Mouse (Mus musculus): ENCODE data around the gene Sox11. TPM values are rescaled to one million over a fixed set of nuclear protein-coding genes. Genes with fewer than 3 reads are reported as not detected.

Gene Sox11
- 0.04 and 0.07 TPM in 2 replicates for polyA plus RNA-seq (2012; rRNA removed)

DNA sequence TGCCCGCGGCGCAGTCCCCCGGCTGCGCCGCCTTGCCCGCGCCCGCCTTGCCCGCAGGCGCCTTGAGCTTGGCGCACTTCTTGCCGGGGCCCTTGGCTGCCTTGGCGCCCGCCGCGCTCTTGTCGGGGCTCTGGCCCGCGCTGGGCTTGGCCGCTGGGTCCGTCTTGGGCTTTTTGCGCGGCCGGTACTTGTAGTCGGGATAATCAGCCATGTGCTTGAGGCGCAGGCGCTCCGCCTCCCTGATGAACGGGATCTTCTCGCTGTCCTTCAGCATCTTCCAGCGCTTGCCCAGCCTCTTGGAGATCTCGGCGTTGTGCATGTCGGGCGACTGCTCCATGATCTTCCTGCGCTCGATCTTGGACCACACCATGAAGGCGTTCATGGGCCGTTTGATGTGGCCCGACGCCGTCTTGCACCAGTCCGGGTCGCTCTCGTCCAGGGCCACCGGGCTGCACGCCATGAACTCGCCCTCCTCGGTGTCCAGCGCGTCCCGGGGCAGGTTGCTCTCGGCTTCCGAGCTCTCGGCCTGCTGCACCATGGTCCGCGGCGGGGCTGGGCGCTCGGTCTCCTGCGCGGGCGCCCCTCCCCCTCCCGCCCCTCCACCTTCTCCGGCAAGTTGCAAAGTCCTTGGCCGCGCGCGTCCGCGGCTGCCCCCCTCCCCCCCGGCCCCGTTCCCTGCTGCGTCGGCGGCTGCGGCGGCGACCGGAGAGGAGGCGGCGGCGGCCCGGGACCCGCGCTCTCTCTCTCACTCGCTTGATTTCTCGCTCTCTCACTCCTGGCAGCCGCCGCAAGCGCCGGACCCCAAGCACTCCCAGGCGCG, at the start of gene Sox11:
Sox11 (minus strand) TSS at position 704 of the 820 bp plus-strand sequence.
- WGBS: under 1% methylated on average over 89 of the region's 95 CpGs
- no peak for DNase-seq (ENCODE audit: low read depth, low spot score)

DNA sequence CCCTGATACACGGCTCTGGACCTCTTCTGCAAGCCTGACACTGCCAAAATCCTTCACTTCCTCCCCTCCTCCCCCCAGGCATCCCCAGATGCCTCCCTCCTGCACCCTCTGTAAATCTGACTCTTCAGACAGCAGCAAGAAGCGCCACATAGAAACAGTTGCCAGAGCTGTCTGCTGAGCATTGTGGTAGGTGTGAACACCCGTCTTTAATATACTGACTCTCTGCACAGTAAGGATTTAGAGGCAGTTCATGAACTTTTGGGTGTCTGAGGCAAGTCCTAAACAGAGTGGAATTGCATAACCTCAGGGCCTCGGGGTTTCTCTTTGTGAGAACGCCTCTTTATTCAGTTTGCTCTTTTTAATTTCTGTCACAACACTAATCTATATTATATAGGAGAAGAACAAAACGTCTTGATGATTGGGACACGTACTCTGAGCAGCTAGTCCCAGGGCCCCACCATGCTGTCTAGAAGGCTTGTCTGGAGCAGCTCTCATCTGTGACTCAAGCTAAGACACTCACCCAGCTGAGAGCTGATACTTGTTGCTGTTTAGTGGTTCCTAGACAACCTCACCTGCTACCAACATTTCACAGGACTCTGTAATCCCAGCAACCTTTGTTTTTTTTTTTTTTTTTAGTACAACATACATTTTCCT, 49.4 kb upstream of the Sox11 start:
- WGBS: 62% methylated on average over 7 of the region's 7 CpGs
- DNase-seq (ENCODE audit: low read depth, low spot score): no peak

DNA sequence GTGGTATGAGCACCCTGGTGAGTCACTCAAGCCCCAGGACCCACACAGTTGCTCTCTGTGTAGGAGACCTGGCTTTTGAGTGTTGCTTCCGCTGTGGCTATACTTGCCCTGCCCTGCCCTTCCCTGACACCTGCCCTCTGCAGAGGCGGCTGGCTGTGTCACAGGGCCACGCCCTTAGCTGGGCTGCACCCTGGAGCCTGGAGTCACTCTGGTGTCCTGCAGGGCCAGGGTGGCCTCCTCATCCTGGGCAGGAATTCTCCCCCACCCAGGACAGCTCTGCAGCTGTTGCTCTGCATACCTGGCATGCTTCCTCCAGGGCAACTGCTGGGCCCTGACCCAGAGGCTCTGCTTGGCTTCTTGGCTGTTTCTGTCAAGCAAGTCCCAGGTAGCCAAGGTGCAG, 48.1 kb upstream of the Sox11 start:
- DNase-seq (ENCODE audit: low read depth, low spot score): peak; percentile 2
- 29% methylated on average over 3 of the region's 3 CpGs for whole genome bisulfite sequencing

DNA sequence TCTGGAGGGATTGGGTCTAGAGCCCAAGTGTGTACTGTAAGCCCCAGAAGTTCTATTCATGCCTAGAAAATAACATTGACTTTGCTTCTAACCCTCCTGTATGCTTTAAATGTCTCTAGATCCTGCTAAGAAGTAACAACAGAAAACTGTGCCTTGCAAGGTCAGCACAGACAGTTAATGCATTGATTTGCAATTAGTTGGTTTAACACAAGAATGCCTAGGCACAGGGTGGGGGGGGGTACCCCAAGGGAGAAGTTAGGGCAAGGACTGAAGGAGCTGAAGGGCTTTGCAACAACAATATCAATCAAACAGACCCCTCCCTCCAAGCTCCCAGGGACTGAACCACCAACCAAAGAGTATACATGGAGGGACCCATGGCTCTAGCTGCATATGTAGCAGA, 47.1 kb upstream of the Sox11 start:
- DNase-seq (ENCODE audit: low read depth, low spot score): no peak

DNA sequence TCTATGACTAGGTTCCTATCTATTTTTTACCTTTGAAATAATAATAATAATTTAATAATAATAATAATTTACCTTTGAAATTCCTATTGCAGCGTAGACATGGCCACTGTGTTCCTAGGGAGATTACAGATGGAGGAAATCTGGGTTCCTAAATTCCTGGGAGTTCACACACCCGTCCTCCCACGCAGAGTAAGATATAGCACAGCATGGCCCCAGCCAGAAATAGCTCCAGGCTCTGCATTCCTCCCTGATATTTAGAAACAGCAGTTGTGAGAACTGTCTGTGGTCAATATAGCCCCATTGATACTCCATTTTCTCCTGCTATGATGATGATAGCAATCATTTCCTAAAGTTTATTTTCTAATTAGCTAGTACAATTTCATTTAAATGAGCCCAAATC, 30.1 kb upstream of the Sox11 start:
- no peak for DNase-seq (ENCODE audit: low read depth, low spot score)
- WGBS: 69% methylated on average over 3 of the region's 3 CpGs

DNA sequence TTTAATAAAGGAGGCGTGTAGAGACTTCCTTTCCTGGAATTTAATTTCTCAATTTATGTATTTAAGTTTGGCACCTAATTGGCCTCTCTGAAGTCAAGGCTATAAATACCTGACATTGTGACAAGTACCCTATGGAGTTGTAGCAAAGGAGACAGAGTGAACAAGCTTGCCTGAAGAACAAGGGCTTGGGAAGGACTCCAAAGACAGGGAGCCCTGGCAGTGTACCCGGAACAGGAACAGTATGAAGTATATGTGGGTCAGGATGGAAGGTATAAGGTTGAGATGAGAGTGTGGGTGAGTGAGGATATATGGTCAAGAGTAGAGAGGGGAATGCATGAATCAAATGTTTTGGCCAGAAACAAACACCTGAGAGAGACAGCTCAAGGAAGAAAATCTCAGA, 28.4 kb upstream of the Sox11 start:
- WGBS: 61% methylated on average over 2 of the region's 2 CpGs
- no peak for DNase-seq (ENCODE audit: low read depth, low spot score)

DNA sequence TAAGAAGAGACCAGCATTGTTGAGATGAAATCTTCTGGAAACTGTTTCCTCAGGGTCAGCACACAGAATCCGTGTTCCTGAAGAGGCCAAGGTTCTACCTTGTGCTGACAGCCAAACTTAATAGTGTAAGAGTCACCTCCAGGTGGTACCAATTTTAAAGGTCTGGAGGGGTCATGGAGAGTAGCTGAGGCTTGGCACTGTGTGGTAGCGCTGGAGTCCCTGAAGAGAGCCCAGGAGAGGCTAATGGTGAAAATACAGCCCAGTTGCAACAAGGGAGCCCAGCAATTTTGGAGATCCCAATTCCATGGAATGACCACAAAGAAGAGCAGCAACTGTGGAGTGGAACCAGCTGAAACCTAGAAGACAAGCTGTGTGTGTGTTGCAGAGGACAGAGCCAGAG, 25.1 kb upstream of the Sox11 start:
- WGBS: 89% methylated on average over 2 of the region's 2 CpGs
- no peak for DNase-seq (ENCODE audit: low read depth, low spot score)

DNA sequence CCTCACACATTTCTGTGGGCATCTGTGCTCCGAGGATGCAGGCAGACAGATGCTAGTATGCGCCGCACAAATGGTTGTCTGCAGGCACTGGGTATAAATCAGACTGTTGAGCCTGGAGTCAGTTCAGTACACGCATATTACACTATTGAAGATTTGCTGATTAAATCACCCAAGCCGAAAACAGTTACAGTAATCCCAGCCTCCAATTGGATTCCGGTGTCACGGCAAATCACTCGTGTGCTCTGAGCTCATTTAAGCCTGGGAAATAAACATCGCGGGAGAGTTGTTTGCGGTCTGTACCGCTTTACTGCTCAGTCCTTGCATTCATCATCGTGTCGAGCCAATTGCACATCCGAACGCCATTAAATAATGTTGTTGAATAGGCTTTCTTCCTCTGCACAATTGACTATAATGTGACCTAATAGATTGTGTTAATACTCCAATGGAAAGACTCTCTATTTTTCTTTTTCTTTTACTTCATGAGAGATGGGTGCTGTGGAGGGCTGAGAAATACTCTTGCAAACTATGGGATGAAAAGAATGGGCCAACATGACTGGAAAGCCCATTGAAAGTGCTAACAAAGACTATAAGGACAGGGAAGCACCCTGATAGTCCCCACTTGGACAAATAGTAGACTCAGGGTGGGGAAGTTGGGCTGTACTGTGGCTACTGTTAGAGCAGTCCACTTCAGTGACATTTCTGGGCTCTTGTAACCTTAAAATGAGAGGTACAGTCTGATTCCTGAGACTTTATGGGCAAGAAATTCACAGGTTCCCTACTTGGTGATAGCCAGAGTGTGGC, 21.7 kb upstream of the Sox11 start:
- 81% methylated on average over 16 of the region's 16 CpGs for WGBS
- DNase-seq (ENCODE audit: low read depth, low spot score): no peak

DNA sequence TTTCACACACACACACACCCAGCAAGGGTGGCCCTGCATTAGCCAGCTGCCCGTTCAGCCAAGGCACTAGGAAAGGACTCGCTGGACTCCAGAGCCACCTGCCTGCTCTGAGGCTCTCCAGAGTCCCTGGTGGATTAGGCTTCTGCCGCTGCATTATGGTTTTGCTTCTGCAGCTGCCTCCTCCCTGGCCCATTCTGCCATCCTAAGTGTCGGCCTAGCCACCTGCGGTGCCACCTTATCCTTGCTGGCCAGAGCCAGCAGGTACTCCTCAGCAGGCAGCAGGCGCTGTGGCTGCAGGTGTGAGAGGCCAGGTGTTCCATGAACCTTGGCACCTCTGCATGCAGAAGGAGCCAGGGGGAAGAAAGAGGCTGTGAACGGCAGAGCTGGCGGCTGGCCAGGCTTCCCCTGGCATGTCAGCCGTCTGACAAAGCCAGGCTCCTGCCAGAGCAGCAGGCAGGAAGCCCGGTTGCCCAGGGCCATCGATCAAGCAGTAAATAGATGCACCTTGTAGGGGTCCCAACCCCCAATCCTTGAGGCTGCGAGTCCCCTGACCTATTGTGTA, 14.8 kb upstream of the Sox11 start:
- DNase-seq (ENCODE audit: low read depth, low spot score): peak; percentile 3

DNA sequence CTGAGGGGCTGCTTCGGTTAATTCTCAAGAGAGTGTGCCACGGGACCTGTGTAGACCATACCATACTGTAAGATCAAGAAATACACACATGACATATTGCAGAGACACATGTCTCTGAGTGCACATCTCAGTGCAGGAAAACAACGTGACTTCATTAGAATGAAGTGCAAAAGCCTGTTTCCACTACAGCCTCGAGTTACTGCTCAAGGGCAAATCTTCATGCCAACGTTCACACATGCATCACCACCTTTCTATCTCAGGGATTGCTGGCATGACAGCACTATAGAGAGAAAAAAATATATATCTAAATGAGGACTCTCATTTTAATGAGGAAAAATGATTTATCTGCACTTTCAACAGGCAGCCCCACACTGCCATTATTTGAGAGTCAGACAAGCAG, 14.2 kb upstream of the Sox11 start:
- WGBS: 73% methylated on average over 5 of the region's 5 CpGs
- no peak for DNase-seq (ENCODE audit: low read depth, low spot score)

More for the DNA sequence above, 14.8 kb upstream of the Sox11 start:
- WGBS: 16% methylated on average over 12 of the region's 12 CpGs

DNA sequence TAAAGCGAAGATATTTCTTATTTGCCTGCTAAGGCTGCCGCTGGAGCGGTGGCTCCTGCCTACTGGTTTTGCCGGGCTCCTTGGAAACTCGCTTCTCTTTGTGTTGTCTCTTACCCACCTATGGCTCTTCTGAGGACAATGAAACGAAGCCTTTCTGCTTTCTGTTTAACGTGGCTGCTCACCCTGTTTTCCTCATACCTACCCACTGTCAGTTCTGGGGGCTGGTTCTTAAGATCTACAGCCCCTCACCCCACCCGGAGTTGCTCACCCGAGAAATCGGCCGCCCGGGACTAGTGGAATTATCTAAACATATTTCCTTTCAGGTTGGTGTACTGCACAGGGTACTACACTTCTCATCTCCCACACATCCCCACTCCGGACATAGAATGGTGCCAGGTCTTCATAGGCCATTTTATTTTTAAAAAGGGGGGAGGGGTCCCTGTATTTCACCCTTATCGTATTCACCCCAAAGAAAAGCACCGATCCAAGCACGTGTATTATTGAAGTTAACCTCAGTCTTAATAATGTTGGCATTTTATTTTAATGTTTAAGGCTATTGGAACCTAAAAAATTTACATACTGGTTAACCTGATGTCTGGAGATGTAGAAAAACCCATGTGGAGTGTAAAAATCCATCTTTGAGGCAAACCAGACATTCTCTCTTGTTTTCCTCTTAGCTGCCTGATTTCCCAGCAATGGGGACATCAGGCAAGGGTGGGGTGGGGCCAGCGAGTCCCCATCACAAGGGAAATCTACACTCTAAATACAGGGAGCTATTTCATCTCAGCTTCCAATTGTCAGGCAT, 1.4 kb upstream of the Sox11 start:
- DNase-seq (ENCODE audit: low read depth, low spot score): no peak
- WGBS: 27% methylated on average over 17 of the region's 17 CpGs

DNA sequence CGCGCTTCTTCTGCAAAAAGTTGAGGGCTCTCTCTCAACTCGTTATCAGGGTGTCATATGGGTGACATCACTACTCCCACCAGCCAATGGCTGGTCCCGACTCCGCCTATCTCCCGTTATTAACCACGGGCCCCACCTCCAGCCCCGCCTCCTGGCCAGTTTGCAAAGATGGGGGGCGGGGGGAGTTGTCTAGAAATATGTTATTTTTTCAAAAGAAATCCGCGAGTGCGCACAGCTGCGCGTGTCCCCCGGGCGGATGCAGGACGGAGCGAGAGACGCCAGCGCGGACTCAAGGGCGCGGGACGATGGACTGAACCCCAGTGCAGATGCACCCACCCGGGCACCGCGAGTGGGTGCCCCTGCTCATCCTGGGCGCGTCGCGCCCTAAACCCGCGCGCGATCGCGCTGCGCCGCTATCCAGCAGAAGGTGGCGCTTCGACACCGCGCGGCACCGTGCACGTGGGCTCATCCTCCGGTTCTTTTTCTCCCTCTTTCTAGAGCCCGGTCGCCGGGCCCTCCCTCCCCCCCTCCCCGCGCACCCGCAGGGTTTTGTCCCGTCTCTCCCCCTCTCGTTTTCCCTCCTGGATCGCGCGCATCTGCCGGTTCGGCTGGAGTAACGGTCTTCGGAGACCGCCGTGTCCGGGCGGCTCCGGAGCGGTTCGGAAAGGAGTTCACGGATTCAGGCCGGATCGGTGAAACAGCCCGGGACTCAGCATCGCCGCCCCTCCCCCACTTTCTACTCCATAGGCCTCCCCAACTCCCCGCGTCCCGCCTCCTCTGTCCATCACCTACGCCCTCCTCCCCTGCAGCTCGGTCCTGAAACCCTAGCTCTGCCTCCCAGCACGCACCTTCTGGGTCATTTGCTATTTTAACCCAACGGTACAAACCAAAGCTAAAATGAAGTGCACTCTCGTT, 574 bp upstream of the Sox11 start:
- no peak for DNase-seq (ENCODE audit: low read depth, low spot score)
- under 1% methylated on average over 83 of the region's 83 CpGs for WGBS

DNA sequence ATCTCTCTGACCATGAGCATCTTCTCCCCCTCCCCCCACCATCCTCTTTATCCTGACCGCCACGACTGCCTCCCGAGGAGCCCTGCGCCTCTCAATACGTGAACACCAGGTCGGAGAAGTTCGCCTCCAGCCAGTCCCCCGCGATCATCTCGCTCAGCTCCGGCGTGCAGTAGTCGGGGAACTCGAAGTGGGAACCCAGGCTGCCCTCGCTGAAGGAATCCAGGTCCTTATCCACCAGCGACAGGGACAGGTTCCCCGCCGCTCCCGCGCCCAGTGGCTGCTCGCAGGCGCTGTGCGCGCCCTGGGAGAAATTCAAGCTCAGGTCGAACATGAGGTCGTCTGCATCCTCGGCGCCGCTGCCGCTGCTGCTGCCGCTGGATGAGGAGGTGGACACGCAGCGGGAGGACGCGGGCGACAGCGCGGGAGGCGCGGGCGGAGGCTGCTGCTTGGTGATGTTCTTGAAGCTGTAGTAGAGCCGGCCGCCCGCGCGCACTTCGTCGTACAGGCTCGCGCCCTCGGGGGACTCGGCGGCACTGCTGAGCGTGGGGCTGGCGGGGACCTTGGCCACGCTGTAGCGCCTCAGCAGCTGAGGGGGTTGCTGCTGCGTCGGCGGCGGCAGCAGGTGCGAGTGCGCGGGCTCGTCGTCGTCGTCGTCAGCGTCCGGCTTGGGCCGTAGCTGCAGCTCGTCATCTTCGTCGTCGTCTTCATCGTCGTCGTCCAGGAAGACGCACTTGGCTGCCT, 1.1 kb downstream of the Sox11 start:
- 2% methylated on average over 80 of the region's 80 CpGs for WGBS
- DNase-seq (ENCODE audit: low read depth, low spot score): no peak

DNA sequence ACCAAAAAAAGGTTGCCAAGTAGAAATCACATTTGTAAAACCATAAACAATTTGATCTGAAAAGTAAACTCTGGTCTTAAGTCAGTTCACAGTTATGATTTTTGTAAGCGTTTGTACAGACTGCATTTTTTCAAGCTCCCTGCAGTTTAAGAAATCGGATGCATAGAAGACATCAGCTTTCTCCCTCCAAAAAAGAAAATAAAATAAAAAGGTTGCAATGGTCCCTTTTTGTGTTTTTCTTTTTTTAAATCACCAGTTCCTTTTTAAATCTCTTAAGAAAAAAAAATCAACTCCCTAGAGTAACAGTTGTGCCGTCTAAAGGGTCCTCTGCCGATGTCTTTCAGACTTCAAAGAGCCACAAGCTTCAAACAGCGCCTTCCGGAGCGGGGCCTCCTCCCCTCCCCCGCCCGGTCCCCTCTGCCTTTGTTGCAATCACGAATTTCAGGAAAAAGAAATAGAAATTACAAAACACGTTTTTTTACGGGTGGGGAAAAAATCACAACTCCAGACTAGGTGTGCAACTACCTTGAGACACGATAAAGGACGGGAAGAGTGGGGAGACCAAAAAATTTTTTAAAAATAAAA, 1.8 kb downstream of the Sox11 start:
- WGBS: 6% methylated on average over 14 of the region's 14 CpGs
- no peak for DNase-seq (ENCODE audit: low read depth, low spot score)

DNA sequence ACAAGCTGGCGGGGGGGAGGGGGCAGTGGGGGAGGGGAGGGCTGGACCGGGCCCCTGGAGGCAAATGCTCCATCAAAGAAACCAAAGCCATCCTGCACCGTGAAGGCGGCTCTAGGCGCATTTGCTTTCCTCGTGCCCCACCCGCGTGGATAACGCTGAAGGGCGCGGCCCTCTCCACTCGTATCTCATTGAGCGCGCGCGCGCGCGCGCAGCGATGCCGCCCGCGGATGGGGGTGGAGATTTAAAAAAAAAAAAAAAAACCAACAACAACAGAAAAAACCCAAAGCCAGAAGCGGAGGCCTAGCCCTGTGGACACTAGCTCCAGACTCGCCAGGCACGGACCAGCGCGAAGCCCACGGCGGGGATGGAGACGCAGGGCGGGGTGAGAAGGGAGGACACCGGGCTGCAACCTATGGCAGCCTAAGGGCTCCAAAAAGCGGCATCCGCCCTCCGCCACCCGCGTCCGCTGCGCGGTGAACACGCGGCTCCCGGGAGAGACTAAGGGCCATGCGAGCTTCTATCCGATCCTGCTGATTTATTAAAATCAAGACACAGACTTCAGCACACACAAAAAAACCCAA, 3.1 kb downstream of the Sox11 start:
- 3% methylated on average over 47 of the region's 47 CpGs for WGBS
- no peak for DNase-seq (ENCODE audit: low read depth, low spot score)

DNA sequence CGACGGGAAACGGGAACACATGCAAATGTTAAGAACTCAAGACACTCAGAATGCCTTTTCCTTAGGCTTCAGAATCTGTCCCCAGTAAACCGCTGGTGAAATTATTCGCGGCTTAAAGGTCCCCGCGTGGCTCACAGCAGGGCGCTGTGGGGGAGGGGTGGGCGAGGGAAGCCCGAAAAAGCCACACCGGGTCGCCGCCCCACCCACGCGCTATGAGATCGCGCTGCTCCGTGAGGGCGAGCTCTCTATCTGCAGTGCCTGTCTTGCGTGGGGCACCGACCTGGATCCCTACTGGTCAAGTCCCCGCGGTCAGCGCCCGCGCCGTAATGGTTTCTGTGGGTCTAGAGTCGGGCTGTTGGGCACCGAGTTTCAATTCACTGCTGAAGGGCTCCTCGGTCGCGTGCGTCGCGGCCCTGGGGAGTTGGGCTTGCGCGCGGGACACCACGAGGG, 3.6 kb downstream of the Sox11 start:
- DNase-seq (ENCODE audit: low read depth, low spot score): no peak

DNA sequence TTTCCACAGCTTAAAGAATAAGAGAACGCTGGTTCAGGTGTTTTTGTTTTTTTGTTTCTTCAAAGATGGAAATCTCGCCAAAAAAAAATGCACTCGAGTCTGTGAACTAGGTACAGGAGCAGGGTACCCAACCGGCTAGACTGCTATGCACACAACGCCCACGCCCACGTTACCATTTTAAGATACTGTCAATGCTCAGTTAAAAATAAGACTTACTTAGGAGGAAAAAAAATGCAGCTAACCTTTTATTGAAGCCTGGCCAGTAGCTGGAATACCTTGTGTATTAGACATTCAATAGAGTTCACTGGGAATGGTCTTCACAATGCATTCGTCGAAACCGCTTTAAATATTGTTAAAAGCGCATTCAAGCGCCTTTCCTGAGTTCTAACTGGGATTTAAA, 4.3 kb downstream of the Sox11 start:
- no peak for DNase-seq (ENCODE audit: low read depth, low spot score)
- WGBS: 41% methylated on average over 12 of the region's 12 CpGs

More for the DNA sequence above, 3.6 kb downstream of the Sox11 start:
- 2% methylated on average over 40 of the region's 40 CpGs for WGBS
